Mouse (Mus musculus): Measurements from ENCODE around the gene Ppp1r13b.
"Not testable (repeated sequence)": the region's sequence is repeated elsewhere in the genome, so short reads cannot be mapped to it uniquely, and the experiment has no call there.

Gene Ppp1r13b

GRCm38 (mm10) chr12:111907970-111908681 lies at the start of gene Ppp1r13b:
Gene Ppp1r13b (minus strand): TSS chr12:111908110.
- in situ Hi-C loops (cut with MboI), result no loop called here

GRCm38 (mm10) chr12:111956173-111956572 lies 48.3 kb upstream of the Ppp1r13b start:
- in situ Hi-C loops (cut with MboI), result no loop called here

- in situ Hi-C loops (cut with MboI), result loop anchor here (5.0 kb wide), 1 partner anchor 74 kb away; no protein-coding TSS in a partner anchor
Measured at GRCm38 (mm10) chr12:111951701-111952100, 43.8 kb upstream of the Ppp1r13b start.

GRCm38 (mm10) chr12:111950486-111950885 lies 42.6 kb upstream of the Ppp1r13b start:
- in situ Hi-C loops (cut with MboI), result loop anchor here (5.0 kb wide), 1 partner anchor 73 kb away; no protein-coding TSS in a partner anchor

- in situ Hi-C loops (cut with MboI), result no loop called here
Measured at GRCm38 (mm10) chr12:111946716-111947115, 38.8 kb upstream of the Ppp1r13b start.

GRCm38 (mm10) chr12:111945765-111946655 lies 38.1 kb upstream of the Ppp1r13b start:
- in situ Hi-C loops (cut with MboI), result not testable (repeated sequence)

GRCm38 (mm10) chr12:111945115-111945514 lies 37.2 kb upstream of the Ppp1r13b start:
- in situ Hi-C loops (cut with MboI), result no loop called here

GRCm38 (mm10) chr12:111944065-111944987 lies 36.4 kb upstream of the Ppp1r13b start:
- in situ Hi-C loops (cut with MboI), result not testable (repeated sequence)

GRCm38 (mm10) chr12:111943421-111944064 lies 35.6 kb upstream of the Ppp1r13b start:
- in situ Hi-C loops (cut with MboI), result no loop called here

- in situ Hi-C loops (cut with MboI), result no loop called here
Measured at GRCm38 (mm10) chr12:111938623-111939177, 30.8 kb upstream of the Ppp1r13b start.

GRCm38 (mm10) chr12:111936706-111937550 lies 29.0 kb upstream of the Ppp1r13b start:
- in situ Hi-C loops (cut with MboI), result no loop called here

- in situ Hi-C loops (cut with MboI), result no loop called here
Measured at GRCm38 (mm10) chr12:111933971-111934370, 26.1 kb upstream of the Ppp1r13b start.

- in situ Hi-C loops (cut with MboI), result no loop called here
Measured at GRCm38 (mm10) chr12:111933032-111933704, 25.3 kb upstream of the Ppp1r13b start.

GRCm38 (mm10) chr12:111932513-111932912 lies 24.6 kb upstream of the Ppp1r13b start:
- in situ Hi-C loops (cut with MboI), result no loop called here

- in situ Hi-C loops (cut with MboI), result no loop called here
Measured at GRCm38 (mm10) chr12:111931411-111932025, 23.6 kb upstream of the Ppp1r13b start.

- in situ Hi-C loops (cut with MboI), result no loop called here
Measured at GRCm38 (mm10) chr12:111928411-111928966, 20.6 kb upstream of the Ppp1r13b start.

- in situ Hi-C loops (cut with MboI), result no loop called here
Measured at GRCm38 (mm10) chr12:111927338-111927737, 19.4 kb upstream of the Ppp1r13b start.

- in situ Hi-C loops (cut with MboI), result no loop called here
Measured at GRCm38 (mm10) chr12:111923117-111923516, 15.2 kb upstream of the Ppp1r13b start.
